Mouse (Mus musculus): ENCODE measurements around the gene Cdk6.
"Not testable (repeated sequence)": the region's sequence is repeated elsewhere in the genome, so short reads cannot be mapped to it uniquely, and the experiment has no call there.

Gene Cdk6

GRCm38 (mm10) chr5:3442524-3442923 lies 101.2 kb downstream of the Cdk6 start:
- DNase-seq, result not testable (repeated sequence)

GRCm38 (mm10) chr5:3451233-3451632 lies 109.9 kb downstream of the Cdk6 start:
- DNase-seq, result not testable (repeated sequence)

- DNase-seq, result not testable (repeated sequence)
These were observed 112.7 kb downstream of the Cdk6 start for GRCm38 (mm10) chr5:3453946-3454345.

GRCm38 (mm10) chr5:3460907-3461306 lies 119.6 kb downstream of the Cdk6 start:
- no peak for DNase-seq

- DNase-seq, result no peak
These were observed 120.1 kb downstream of the Cdk6 start for GRCm38 (mm10) chr5:3461401-3461800.

GRCm38 (mm10) chr5:3462897-3463757 lies 121.8 kb downstream of the Cdk6 start:
- no peak for DNase-seq

GRCm38 (mm10) chr5:3463758-3464157 lies 122.5 kb downstream of the Cdk6 start:
- no peak for DNase-seq

- no peak for DNase-seq
These were observed 125.0 kb downstream of the Cdk6 start for GRCm38 (mm10) chr5:3466069-3466877.

GRCm38 (mm10) chr5:3470866-3471265 lies 129.6 kb downstream of the Cdk6 start:
- DNase-seq, result no peak

GRCm38 (mm10) chr5:3472311-3473156 lies 131.2 kb downstream of the Cdk6 start:
- DNase-seq, result no peak

- no peak for DNase-seq
These were observed 136.4 kb downstream of the Cdk6 start for GRCm38 (mm10) chr5:3477711-3478110.

GRCm38 (mm10) chr5:3478216-3478615 lies 136.9 kb downstream of the Cdk6 start:
- DNase-seq, result no peak

GRCm38 (mm10) chr5:3479016-3479795 lies 137.9 kb downstream of the Cdk6 start:
- DNase-seq, result no peak

GRCm38 (mm10) chr5:3480637-3481395 lies 139.5 kb downstream of the Cdk6 start:
- no peak for DNase-seq

- no peak for DNase-seq
These were observed 141.2 kb downstream of the Cdk6 start for GRCm38 (mm10) chr5:3482474-3482873.

GRCm38 (mm10) chr5:3483054-3483722 lies 141.9 kb downstream of the Cdk6 start:
- DNase-seq, result no peak

- no peak for DNase-seq
These were observed 145.4 kb downstream of the Cdk6 start for GRCm38 (mm10) chr5:3486579-3487282.

GRCm38 (mm10) chr5:3488146-3488774 lies 147.0 kb downstream of the Cdk6 start:
- no peak for DNase-seq

GRCm38 (mm10) chr5:3490358-3490757 lies 149.1 kb downstream of the Cdk6 start:
- DNase-seq, result no peak

GRCm38 (mm10) chr5:3491084-3491483 lies 149.8 kb downstream of the Cdk6 start:
- no peak for DNase-seq
